Mouse (Mus musculus) embryonic facial prominence, embryonic 11.5 days (tissue): ENCODE results near the gene Ccdc189. TPM values are rescaled to one million over a fixed set of nuclear protein-coding genes. Genes with fewer than 3 reads are reported as not detected.

ENCODE experiments used
- ATAC-seq: fragments of 200-750 bp; cut with Nextera tagmentation; replicated peaks from 2 replicates; pipeline ENCODE4 v1.8.0; 2017; ENCODE audit warnings: low read depth; ENCODE audit not compliant: insufficient number of reproducible peaks, low FRiP score, low TSS enrichment
- DNase-seq: peaks from one replicate; pipeline ENCODE4 v3.0.0-alpha.2; 2015; ENCODE audit warnings: low spot score
- H3K27ac ChIP-seq: fragments of 300-500 bp; sonication (generic); replicated peaks from 2 replicates; pipeline ENCODE4 v1.5.1; 2014; ENCODE audit warnings: mild to moderate bottlenecking, low read depth, low read length, control low read depth
- H3K27me3 ChIP-seq: fragments of 300-500 bp; sonication (generic); 2 replicates; pipeline ENCODE4 v1.6.1; 2014; ENCODE audit warnings: mild to moderate bottlenecking, low read length, moderate library complexity, mixed read lengths; ENCODE audit not compliant: control insufficient read depth, insufficient read depth
- H3K36me3 ChIP-seq: fragments of 300-500 bp; sonication (generic); replicated peaks from 2 replicates; pipeline ENCODE4 v1.6.1; 2014; ENCODE audit warnings: low read depth, mild to moderate bottlenecking, low read length, moderate library complexity, mixed read lengths; ENCODE audit not compliant: control insufficient read depth, insufficient read depth
- H3K4me1 ChIP-seq: fragments of 300-500 bp; sonication (generic); 2 replicates; pipeline ENCODE4 v1.6.1; 2014; ENCODE audit warnings: low read length, mixed read lengths; ENCODE audit not compliant: control insufficient read depth, insufficient read depth
- H3K4me2 ChIP-seq: fragments of 300-500 bp; sonication (generic); 2 replicates; pipeline ENCODE4 v1.6.1; 2014; ENCODE audit warnings: low read depth, mild to moderate bottlenecking, control low read depth, low read length, moderate library complexity
- H3K4me3 ChIP-seq: fragments of 300-500 bp; sonication (generic); 2 replicates; pipeline ENCODE4 v1.5.1; 2014; ENCODE audit warnings: low read depth, low read length, control low read depth
- H3K9ac ChIP-seq: fragments of 300-500 bp; sonication (generic); replicated peaks from 2 replicates; pipeline ENCODE4 v1.6.1; 2014; ENCODE audit warnings: mild to moderate bottlenecking, control low read depth, low read length
- H3K9me3 ChIP-seq: fragments of 300-500 bp; sonication (generic); replicated peaks from 2 replicates; pipeline ENCODE4 v1.6.1; 2016; ENCODE audit warnings: mild to moderate bottlenecking, low read length, inconsistent platforms, mixed read lengths; ENCODE audit not compliant: control insufficient read depth
- WGBS: fragments of 180-500 bp; shearing (Covaris S2); extraction: QIAGEN DNeasy Blood & Tissue Kit; methylation state at CpG from one replicate; pipeline ENCODE4 v1.1.7; 2014; 5-methylcytosine and 5-hydroxymethylcytosine counted together
- polyA plus RNA-seq: library from polyadenylated mRNA; unstranded; fragments of >200 nt; fragmentation: Nextera tagmentation; extraction: Ambion mirVana; gene quantifications from 2 replicates; pipeline ENCODE4 v1.2.1, GENCODE M21; 2014

Ccdc189 gene
- polyA plus RNA-seq, 1 experiment from 2014 or later, result 13.6 TPM

DNA sequence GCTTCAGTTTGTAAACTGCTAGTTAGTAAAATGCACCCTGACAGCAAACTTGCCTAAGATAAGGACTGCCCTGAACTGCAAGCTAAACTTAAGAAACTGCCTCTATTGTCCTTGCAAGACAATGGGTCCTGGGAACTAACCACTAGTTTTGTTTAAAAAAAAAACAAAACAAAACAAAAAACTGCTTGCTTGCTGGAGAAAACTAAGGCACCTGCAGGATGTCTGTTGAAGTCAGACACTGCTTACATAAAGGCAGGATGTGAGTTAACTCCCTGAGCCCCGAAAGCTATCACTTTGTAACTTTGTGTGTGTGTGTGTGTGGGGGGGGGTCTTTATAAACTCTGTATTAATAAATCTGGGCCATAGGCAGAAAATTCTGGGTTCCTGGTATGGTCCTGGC is 28.5 kb upstream of the Ccdc189 start:
- Histone ChIP-seq H3K36me3 (peaks cover 7% of the 10 kb centered on the region), H3K4me2 (no peak overlapping the region), H3K9ac (no peak overlapping the region), H3K27ac (no peak overlapping the region), H3K4me3 (no peak overlapping the region), H3K27me3 (no peaks in the 10 kb centered on the region), H3K4me1 (peaks cover 3% of the 10 kb centered on the region; the same call in 1 of the 2 replicates), H3K9me3 (no peaks in the 10 kb centered on the region)
- WGBS, result 75% methylated on average over 1 of the region's 1 CpGs
- no peak for ATAC-seq
- no peak for DNase-seq

DNA sequence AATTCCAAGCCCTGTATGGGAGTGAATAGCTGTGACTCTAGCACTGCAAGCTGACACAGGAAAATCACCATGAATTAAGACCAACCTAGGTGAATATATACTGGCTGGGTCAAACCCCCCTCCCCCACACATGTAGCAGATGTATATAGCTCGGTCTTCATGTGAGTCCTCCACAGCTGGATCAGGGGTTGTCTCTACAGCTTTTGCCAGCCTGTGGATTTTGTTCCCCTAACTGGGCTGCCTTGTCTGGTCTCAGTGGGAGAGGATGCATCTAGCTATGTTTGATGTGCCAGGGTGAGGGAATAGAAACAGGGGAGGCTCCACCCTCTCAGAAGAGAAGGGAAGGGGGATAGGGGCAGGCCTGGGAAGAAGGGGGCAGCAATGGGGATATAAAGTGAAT is 27.9 kb upstream of the Ccdc189 start:
- H3K4me3 ChIP-seq, result no peak overlapping the region
- WGBS, result 71% methylated on average over 1 of the region's 1 CpGs
- no peak for DNase-seq

DNA sequence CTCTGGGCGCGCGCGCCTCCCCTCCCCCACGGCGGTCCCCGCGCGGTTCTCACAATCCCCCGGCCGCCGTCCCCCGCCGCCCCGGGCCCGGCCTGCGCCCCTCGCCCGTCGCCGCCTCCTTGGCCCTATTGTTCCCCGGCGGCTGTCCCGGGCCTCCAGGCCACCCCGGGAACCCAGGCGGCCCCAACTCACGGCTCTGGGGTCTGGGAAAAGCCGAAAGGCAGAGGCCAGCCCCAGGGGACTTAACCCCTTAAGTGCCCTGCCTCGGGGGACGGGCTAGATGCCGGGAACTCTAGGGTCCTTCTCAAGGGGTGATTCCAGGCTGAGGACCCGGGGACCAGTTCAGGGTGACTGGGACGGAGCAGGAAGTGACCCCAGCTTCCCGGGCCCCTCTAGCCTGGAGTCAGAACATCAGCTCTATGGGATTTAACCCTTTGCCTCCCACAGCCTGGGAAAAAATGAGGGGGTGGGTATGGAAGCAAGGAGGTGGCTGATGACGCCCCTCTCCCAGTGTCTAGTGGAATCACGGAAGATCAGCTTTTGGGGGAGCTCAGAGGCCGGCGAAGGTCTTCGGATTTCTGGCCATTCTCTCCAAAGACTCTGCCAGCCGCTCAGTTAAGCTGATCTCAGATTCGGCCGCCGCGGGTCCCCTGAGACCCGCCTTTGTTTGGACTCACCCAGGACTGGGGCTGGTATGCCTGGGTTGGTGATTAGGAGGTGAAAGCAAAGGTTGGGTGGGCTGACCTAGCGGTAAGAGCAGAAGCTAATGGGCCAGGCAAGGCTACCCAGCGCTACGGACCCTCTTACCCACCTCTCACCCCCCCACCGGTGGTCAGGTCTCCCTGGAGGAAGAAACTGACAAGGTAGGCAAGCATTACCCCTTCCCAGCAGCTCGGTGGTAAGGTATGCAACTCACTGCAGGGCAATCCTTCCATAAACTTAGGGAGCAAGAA is 26.8 kb upstream of the Ccdc189 start, which contains the start of gene Zfp629:
Zfp629 (minus strand) TSS at position 907 of the 953 bp plus-strand sequence.
- peaks cover 3% of the 10 kb centered on the region; the same call in 1 of the 2 replicates for H3K4me1 ChIP-seq
- H3K4me2 ChIP-seq, result peak within 1 kb of the TSS; percentile 81
- peak; percentile 87 for ATAC-seq
- peak; percentile 93 for DNase-seq
- WGBS, result under 1% methylated on average over 27 of the region's 50 CpGs
- H3K9me3 ChIP-seq, result no peaks in the 10 kb centered on the region
- peak within 1 kb of the TSS; percentile 77 for H3K4me3 ChIP-seq
- H3K27me3 ChIP-seq, result no peaks in the 10 kb centered on the region
- peak within 1 kb of the TSS; percentile 88 for H3K9ac ChIP-seq
- H3K27ac ChIP-seq, result peak within 1 kb of the TSS; percentile 57
- peaks cover 20% of the 10 kb centered on the region for H3K36me3 ChIP-seq

More for the DNA sequence above, 27.9 kb upstream of the Ccdc189 start:
- Histone ChIP-seq H3K9me3 (no peaks in the 10 kb centered on the region), H3K4me1 (peaks cover 3% of the 10 kb centered on the region; the same call in 1 of the 2 replicates), H3K36me3 (peaks cover 10% of the 10 kb centered on the region), H3K27me3 (no peaks in the 10 kb centered on the region), H3K27ac (no peak overlapping the region), H3K4me2 (no peak overlapping the region), H3K9ac (no peak overlapping the region)
- 0 out of 2 replicates have a peak, but pooled peaks have one; percentile 9 for ATAC-seq

- peak; percentile 47 for ATAC-seq
- no peaks in the 10 kb centered on the region for H3K9me3 ChIP-seq
- H3K4me2 ChIP-seq, result peak overlapping the region; percentile 81
- DNase-seq, result peak; percentile 45
- H3K9ac ChIP-seq, result peak overlapping the region; percentile 88
- peaks cover 3% of the 10 kb centered on the region; the same call in 1 of the 2 replicates for H3K4me1 ChIP-seq
- H3K4me3 ChIP-seq, result peak overlapping the region; percentile 77
- peak overlapping the region; percentile 57 for H3K27ac ChIP-seq
- 0% methylated on average over 14 of the region's 44 CpGs for WGBS
- H3K27me3 ChIP-seq, result no peaks in the 10 kb centered on the region
- peaks cover 24% of the 10 kb centered on the region for H3K36me3 ChIP-seq
These were observed 26.1 kb upstream of the Ccdc189 start for GRCm38 (mm10) chr7:127614511-127614890.

GRCm38 (mm10) chr7:127614091-127614490 is 25.7 kb upstream of the Ccdc189 start:
- WGBS, result 21% methylated on average over 8 of the region's 8 CpGs
- H3K4me1 ChIP-seq, result peaks cover 3% of the 10 kb centered on the region; the same call in 1 of the 2 replicates
- no peak for DNase-seq
- H3K4me2 ChIP-seq, result peak overlapping the region; percentile 81
- H3K27ac ChIP-seq, result peak overlapping the region; percentile 57; the same call in 1 of the 2 replicates
- H3K9me3 ChIP-seq, result no peaks in the 10 kb centered on the region
- peaks cover 24% of the 10 kb centered on the region for H3K36me3 ChIP-seq
- ATAC-seq, result no peak
- H3K27me3 ChIP-seq, result no peaks in the 10 kb centered on the region
- peak overlapping the region; percentile 88 for H3K9ac ChIP-seq
- peak overlapping the region; percentile 77 for H3K4me3 ChIP-seq

DNA sequence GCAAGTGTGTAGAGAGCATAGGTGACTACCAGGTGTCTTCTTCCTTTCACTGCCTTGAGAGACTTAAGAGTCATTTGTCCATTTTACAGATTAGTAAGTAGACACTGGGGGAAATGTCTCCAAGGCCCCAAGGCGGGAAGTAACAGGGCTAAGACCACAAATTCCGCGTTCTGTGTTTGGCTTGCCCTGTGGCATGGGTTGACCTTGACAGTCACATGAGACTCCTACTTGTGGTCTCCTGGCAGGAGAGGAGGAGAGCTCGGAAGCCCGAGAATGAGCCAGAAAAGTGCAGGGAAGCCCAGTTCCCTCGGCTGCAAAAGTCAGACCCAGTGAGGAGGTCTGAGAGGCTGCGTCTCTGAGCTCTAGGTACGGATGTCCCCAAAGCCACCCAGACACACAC is 25.1 kb upstream of the Ccdc189 start:
- Histone ChIP-seq H3K27me3 (no peaks in the 10 kb centered on the region), H3K9ac (no peak overlapping the region), H3K4me1 (peaks cover 3% of the 10 kb centered on the region; the same call in 1 of the 2 replicates), H3K9me3 (no peaks in the 10 kb centered on the region), H3K4me2 (peak overlapping the region; percentile 81), H3K4me3 (0 out of 2 replicates have a peak overlapping the region, but pooled peaks have one; percentile 77), H3K36me3 (peaks cover 24% of the 10 kb centered on the region), H3K27ac (no peak overlapping the region)
- DNase-seq, result no peak
- 80% methylated on average over 8 of the region's 8 CpGs for WGBS
- ATAC-seq, result no peak

DNA sequence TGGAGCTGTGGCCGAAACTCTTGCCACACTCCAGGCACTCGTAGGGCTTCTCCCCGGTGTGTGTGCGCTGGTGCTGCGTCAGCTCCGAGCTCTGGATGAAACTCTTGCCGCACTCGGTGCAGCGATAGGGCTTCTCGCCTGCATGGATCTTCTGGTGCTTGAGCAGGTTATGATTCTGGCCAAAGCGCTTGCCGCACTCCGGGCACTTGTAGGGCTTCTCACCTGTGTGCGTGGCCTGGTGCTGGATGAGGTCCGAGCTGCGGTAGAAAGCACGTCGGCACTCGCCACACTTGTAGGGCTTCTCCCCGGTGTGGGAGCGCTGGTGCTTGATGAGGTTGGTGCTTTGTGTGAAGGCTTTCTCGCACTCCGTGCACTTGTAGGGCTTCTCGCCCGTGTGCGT is 23.2 kb upstream of the Ccdc189 start:
- Histone ChIP-seq H3K4me3 (no peak overlapping the region), H3K27me3 (no peaks in the 10 kb centered on the region), H3K27ac (no peak overlapping the region), H3K36me3 (peaks cover 24% of the 10 kb centered on the region), H3K4me2 (no peak overlapping the region), H3K4me1 (peaks cover 3% of the 10 kb centered on the region; the same call in 1 of the 2 replicates), H3K9me3 (no peaks in the 10 kb centered on the region), H3K9ac (no peak overlapping the region)
- WGBS, result 96% methylated on average over 26 of the region's 26 CpGs
- DNase-seq (no peak), ATAC-seq (no peak)

DNA sequence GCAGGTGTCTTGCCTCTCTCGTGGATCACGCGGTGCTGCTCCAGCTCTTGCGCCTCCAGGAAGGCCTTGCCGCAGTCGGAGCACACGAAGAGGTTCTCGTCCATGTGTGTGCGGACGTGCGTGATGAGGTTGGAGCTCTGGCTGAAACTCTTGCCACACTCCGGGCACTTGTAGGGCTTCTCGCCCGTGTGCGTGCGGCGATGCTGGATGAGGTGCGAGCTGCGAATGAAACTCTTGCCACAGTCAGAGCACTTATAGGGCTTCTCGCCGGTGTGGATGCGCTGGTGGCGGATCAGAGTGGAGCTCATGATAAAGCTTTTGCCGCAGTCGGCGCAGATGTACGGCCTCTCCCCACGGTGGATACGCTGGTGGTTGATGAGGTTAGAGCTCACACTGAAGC is 22.6 kb upstream of the Ccdc189 start:
- Histone ChIP-seq H3K4me2 (no peak overlapping the region), H3K27ac (no peak overlapping the region), H3K36me3 (peaks cover 24% of the 10 kb centered on the region), H3K27me3 (no peaks in the 10 kb centered on the region), H3K4me3 (no peak overlapping the region), H3K9me3 (no peaks in the 10 kb centered on the region), H3K9ac (no peak overlapping the region), H3K4me1 (peaks cover 3% of the 10 kb centered on the region; the same call in 1 of the 2 replicates)
- no peak for ATAC-seq
- DNase-seq, result no peak
- 97% methylated on average over 29 of the region's 29 CpGs for WGBS
